Mouse (Mus musculus) C3H10T1/2 (cell line): ENCODE measurements around the gene Creb1. TPM values are rescaled to one million over a fixed set of nuclear protein-coding genes. Genes with fewer than 3 reads are reported as not detected.

Experiments
- polyA plus RNA-seq, 2 experiments: library from polyadenylated mRNA; unstranded; fragments of >200 nt; fragmentation: generic; extraction: Trizol; gene quantifications; one replicate each; pipeline ENCODE4 v1.2.1; 2012; ENCODE audit warnings: missing spikeins in 2 of 2

Gene Creb1
- 1 to 10 TPM in 1 of 2 experiments, under 1 TPM in 1; 0.83 to 4.2 TPM for polyA plus RNA-seq

GRCm38 (mm10) chr1:64532589-64533470 lies at the start of gene Creb1:
TSS of gene Creb1 (plus strand) at chr1:64532645.

GRCm38 (mm10) chr1:64616881-64617714 lies 84.7 kb downstream of the Creb1 start, which contains the start of gene Mettl21a:
TSS of gene Mettl21a (minus strand) at chr1:64617242.

Other genes starting within 250 kb of the Creb1 start
- 10 to 100 TPM in 1 of 2 experiments, 1 to 10 TPM in 1; 4.8 to 19.3 TPM for gene Mettl21a, start 84.6 kb downstream of the Creb1 start, polyA plus RNA-seq
- gene Ccnyl1, start 157.8 kb downstream of the Creb1 start, polyA plus RNA-seq: 1 to 10 TPM; 2.8 to 9.9 TPM
- gene Fzd5, start 205.1 kb downstream of the Creb1 start, polyA plus RNA-seq: 1 to 10 TPM in 1 of 2 experiments, under 1 TPM in 1; 0.26 to 1.8 TPM